Mouse (Mus musculus) MEL (cell line): Measurements from ENCODE around the gene Oard1. TPM values are rescaled to one million over a fixed set of nuclear protein-coding genes. Genes with fewer than 3 reads are reported as not detected.
A peak's percentile ranks its signal among the peaks of the same experiment; 100 is the strongest.

Experiments used
- DNase-seq: peaks from one replicate; pipeline ENCODE4 v3.0.0; 2011; ENCODE audit warnings: low read depth, low spot score
- H3K27ac ChIP-seq: 2 replicates; pipeline ENCODE4 v1.5.1; 2012; ENCODE audit warnings: low read depth, mild to moderate bottlenecking, control low read depth, low read length, moderate library complexity; ENCODE audit not compliant: control insufficient read depth
- H3K27me3 ChIP-seq, 2 experiments: fragments of 150-350 bp in 1 of 2; sonication (generic) in 1 of 2; 2 replicates each; pipeline ENCODE4 v1.6.1; 2012; ENCODE audit warnings: low read length in 2 of 2, mild to moderate bottlenecking in 2 of 2, improper control_type of control experiment in 1 of 2, moderate library complexity in 1 of 2; ENCODE audit not compliant: insufficient read depth in 2 of 2, control insufficient read depth in 1 of 2
- H3K36me3 ChIP-seq, 2 experiments: 2 replicates each; pipeline ENCODE4 v1.6.1; 2012 to 2014; ENCODE audit warnings: low read length in 2 of 2, improper control_type of control experiment in 1 of 2, inconsistent platforms in 1 of 2, mild to moderate bottlenecking in 1 of 2; ENCODE audit not compliant: insufficient read depth in 2 of 2, control insufficient read depth in 1 of 2
- H3K4me1 ChIP-seq, 2 experiments: fragments of 150-350 bp in 1 of 2; sonication (generic) in 1 of 2; 2 replicates each; pipeline ENCODE4 v1.6.1; 2012; ENCODE audit warnings: low read length in 2 of 2, improper control_type of control experiment in 1 of 2, mild to moderate bottlenecking in 1 of 2; ENCODE audit not compliant: insufficient read depth in 2 of 2, control insufficient read depth in 1 of 2
- H3K4me3 ChIP-seq, 2 experiments: fragments of 150-350 bp in 1 of 2; sonication (generic) in 1 of 2; 2 replicates each; pipeline ENCODE4 v1.5.1; 2012; ENCODE audit warnings: low read depth in 2 of 2, low read length in 2 of 2, mild to moderate bottlenecking in 2 of 2, moderate library complexity in 2 of 2, control low read depth in 1 of 2, improper control_type of control experiment in 1 of 2; ENCODE audit not compliant: control insufficient read depth in 1 of 2, insufficient read depth in 1 of 2
- H3K79me2 ChIP-seq: 2 replicates; pipeline ENCODE4 v1.6.1; 2012; ENCODE audit warnings: mild to moderate bottlenecking, low read length, moderate library complexity; ENCODE audit not compliant: control insufficient read depth, poor library complexity, insufficient read depth
- H3K9ac ChIP-seq: 2 replicates; pipeline ENCODE4 v1.6.1; 2012; ENCODE audit warnings: low read depth, mild to moderate bottlenecking, control low read depth, low read length, moderate library complexity; ENCODE audit not compliant: control insufficient read depth, poor library complexity, severe bottlenecking
- H3K9me3 ChIP-seq: fragments of 150-350 bp; sonication (generic); replicated peaks from 2 replicates; pipeline ENCODE4 v1.6.1; 2012; ENCODE audit warnings: mild to moderate bottlenecking, low read length, improper control_type of control experiment, moderate library complexity; ENCODE audit not compliant: insufficient read depth
- BHLHE40 ChIP-seq: IDR thresholded peaks from 2 replicates; pipeline ENCODE4 v1.6.1; 2012; ENCODE audit warnings: low read depth, mild to moderate bottlenecking, inconsistent platforms, low read length, improper control_type of control experiment, borderline replicate concordance
- CHD2 ChIP-seq: IDR thresholded peaks from 2 replicates; pipeline ENCODE4 v1.6.1; 2011; ENCODE audit warnings: low read length, improper control_type of control experiment
- E2F4 ChIP-seq: IDR thresholded peaks from 2 replicates; pipeline ENCODE4 v1.6.1; 2011; ENCODE audit warnings: low read depth, low read length, improper control_type of control experiment, borderline replicate concordance
- EP300 ChIP-seq, 2 experiments: IDR thresholded peaks; 2 replicates each; pipeline ENCODE4 v1.6.1; 2011; ENCODE audit warnings: improper control_type of control experiment in 2 of 2, low read length in 2 of 2, low read depth in 1 of 2, mild to moderate bottlenecking in 1 of 2
- GATA1 ChIP-seq: IDR thresholded peaks from 2 replicates; pipeline ENCODE4 v1.6.1; 2011; ENCODE audit warnings: low read depth, low read length, improper control_type of control experiment
- HCFC1 ChIP-seq: IDR thresholded peaks from 2 replicates; pipeline ENCODE4 v1.6.1; 2012; ENCODE audit warnings: low read depth, mild to moderate bottlenecking, inconsistent platforms, low read length, improper control_type of control experiment, moderate library complexity
- JUND ChIP-seq: IDR thresholded peaks from 2 replicates; pipeline ENCODE4 v1.6.1; 2011; ENCODE audit warnings: low read depth, mild to moderate bottlenecking, improper control_type of control experiment, low read length
- MEF2A ChIP-seq: IDR thresholded peaks from 2 replicates; pipeline ENCODE4 v1.6.1; 2014; ENCODE audit warnings: low read depth, mild to moderate bottlenecking, inconsistent platforms, low read length, improper control_type of control experiment; ENCODE audit not compliant: poor library complexity, insufficient replicate concordance, severe bottlenecking; ENCODE audit errors: extremely low read depth
- MXI1 ChIP-seq: IDR thresholded peaks from 2 replicates; pipeline ENCODE4 v1.6.1; 2011; ENCODE audit warnings: mild to moderate bottlenecking, low read depth, low read length, improper control_type of control experiment
- NELFE ChIP-seq: IDR thresholded peaks from 2 replicates; pipeline ENCODE4 v1.6.1; 2011; ENCODE audit warnings: low read depth, low read length, improper control_type of control experiment
- POLR2A ChIP-seq, 2 experiments: IDR thresholded peaks; 2 replicates each; pipeline ENCODE4 v1.6.1; 2011 to 2012; ENCODE audit warnings: low read length in 2 of 2, mild to moderate bottlenecking in 2 of 2, control low read depth in 1 of 2, improper control_type of control experiment in 1 of 2, low read depth in 1 of 2, moderate library complexity in 1 of 2; ENCODE audit not compliant: control insufficient read depth in 1 of 2, insufficient read depth in 1 of 2, poor library complexity in 1 of 2
- POLR2AphosphoS5 ChIP-seq: IDR thresholded peaks from 2 replicates; pipeline ENCODE4 v1.6.1; 2012; ENCODE audit warnings: low read depth, borderline replicate concordance, mild to moderate bottlenecking, inconsistent platforms, low read length, moderate library complexity, mixed read lengths
- RCOR1 ChIP-seq: IDR thresholded peaks from 2 replicates; pipeline ENCODE4 v1.6.1; 2012; ENCODE audit warnings: low read depth, mild to moderate bottlenecking, inconsistent platforms, low read length, improper control_type of control experiment
- SIN3A ChIP-seq: IDR thresholded peaks from 2 replicates; pipeline ENCODE4 v1.6.1; 2012; ENCODE audit warnings: low read length, improper control_type of control experiment, inconsistent platforms
- USF1 ChIP-seq: IDR thresholded peaks from 2 replicates; pipeline ENCODE4 v1.6.1; 2014; ENCODE audit warnings: low read depth, mild to moderate bottlenecking, inconsistent platforms, low read length, improper control_type of control experiment, moderate library complexity
- polyA plus RNA-seq, 2 experiments: library from polyadenylated mRNA; stranded (reverse) in 1 of 2; unstranded in 1 of 2; fragments of >175 nt in 1 of 2; fragments of >200 nt in 1 of 2; gene quantifications; 2 replicates each; pipeline versions ENCODE4 v1.2.1 to v1.2.4; 2012; ENCODE audit warnings: low replicate concordance in 2 of 2, low read depth in 1 of 2; ENCODE audit not compliant: insufficient read length in 2 of 2, insufficient read depth in 1 of 2, missing spikeins in 1 of 2
- total RNA-seq: library from RNA; depleted of rRNA; stranded (reverse); fragments of 300-350 nt; gene quantifications from 2 replicates; pipeline ENCODE4 v1.2.3, GENCODE M21; 2012

Gene Oard1
- total and polyA plus RNA-seq, 3 experiments: 21.2 to 24.4 TPM; not detected in 1

- H3K4me1 ChIP-seq: 0 out of 4 replicates have a peak, but pooled peaks cover 0 to 4% of the 10 kb centered on the region in 2 experiments
- H3K27ac ChIP-seq: no peak overlapping the region
- no peak overlapping the region for H3K9ac ChIP-seq
- H3K79me2 ChIP-seq: no peaks in the 10 kb centered on the region
- peaks cover 11 to 39% of the 10 kb centered on the region in 2 experiments for H3K36me3 ChIP-seq
- no peak overlapping the region for H3K4me3 ChIP-seq
- H3K9me3 ChIP-seq: no peaks in the 10 kb centered on the region
- no peak for TF ChIP-seq JUND
- 0 out of 2 replicates have a peak, but pooled peaks have one; percentile 22 for TF ChIP-seq GATA1
- no peak for TF ChIP-seq RCOR1
- no peak for TF ChIP-seq SIN3A
- peak; percentile 63 for TF ChIP-seq BHLHE40
- TF ChIP-seq E2F4: no peak
- TF ChIP-seq POLR2A (IDR thresholded peaks at IDR 0.05; ENCODE audit: control insufficient read depth in 1 of 2, insufficient read depth in 1 of 2, low read depth in 1 of 2, low read length in 2 of 2, poor library complexity in 1 of 2): peak in 1 of 2 experiments; percentile 3; a peak in 1 of 4 replicates
- no peak for TF ChIP-seq NELFE
- TF ChIP-seq MXI1: peak; percentile 58; the same call in 1 of the 2 replicates
- TF ChIP-seq, all 39 proteins: peak for 4
- H3K27me3 ChIP-seq: no peaks in the 10 kb centered on the region
- no peak for DNase-seq
These were observed 20.4 kb upstream of the Oard1 start for GRCm38 (mm10) chr17:48389442-48389841.

GRCm38 (mm10) chr17:48391446-48391845 lies 18.4 kb upstream of the Oard1 start:
- no peak for TF ChIP-seq SIN3A
- no peak for TF ChIP-seq GATA1
- no peak for TF ChIP-seq MEF2A
- TF ChIP-seq EP300 (IDR thresholded peaks at IDR 0.05; ENCODE audit: low read depth in 1 of 2, low read length in 2 of 2): no peak
- no peak for TF ChIP-seq HCFC1
- TF ChIP-seq CHD2: no peak
- no peak for TF ChIP-seq POLR2AphosphoS5
- no peak for TF ChIP-seq USF1
- TF ChIP-seq, all 39 proteins: peak for 0
- H3K27me3 ChIP-seq: no peaks in the 10 kb centered on the region
- no peak overlapping the region for H3K27ac ChIP-seq
- H3K36me3 ChIP-seq: peaks cover 8 to 53% of the 10 kb centered on the region in 2 experiments
- no peak overlapping the region for H3K9ac ChIP-seq
- no peak for DNase-seq
- H3K4me3 ChIP-seq: no peak overlapping the region
- no peaks in the 10 kb centered on the region for H3K4me1 ChIP-seq
- H3K79me2 ChIP-seq: 0 out of 2 replicates have a peak, but pooled peaks cover 2% of the 10 kb centered on the region
- no peaks in the 10 kb centered on the region for H3K9me3 ChIP-seq
